Mouse (Mus musculus): ENCODE measurements around the gene Flot1. TPM values are rescaled to one million over a fixed set of nuclear protein-coding genes. Genes with fewer than 3 reads are reported as not detected.

Flot1 gene
- polyA plus RNA-seq, 1 experiment from 2014 or later: 60.3 TPM

DNA sequence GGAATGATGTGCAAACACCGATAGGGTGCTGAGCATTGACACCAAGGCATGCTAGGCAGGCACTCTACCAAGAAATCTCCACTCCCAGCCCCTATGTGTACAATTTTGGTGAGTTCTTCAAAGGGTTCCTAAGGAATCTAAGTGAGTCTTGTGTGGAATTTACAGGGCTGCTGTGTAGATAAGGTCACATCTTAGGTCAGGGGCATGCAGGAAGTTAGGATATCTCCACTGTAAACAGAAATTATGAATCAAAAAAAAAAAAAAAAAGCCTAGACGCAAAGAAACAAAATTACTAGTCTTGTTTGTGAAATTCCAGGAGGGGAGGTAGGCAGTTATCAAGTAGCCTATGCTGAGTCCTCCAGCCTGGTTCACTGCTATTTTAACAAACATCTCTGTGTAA is 30.2 kb upstream of the Flot1 start:
- Histone ChIP-seq H3K4me1 (no peaks in the 10 kb centered on the region), H3K36me3 (no peaks in the 10 kb centered on the region), H3K9ac (no peak overlapping the region), H3K27me3 (no peaks in the 10 kb centered on the region), H3K4me3 (no peak overlapping the region), H3K4me2 (replicated peaks) (no peak overlapping the region), H3K9me3 (replicated peaks) (no peaks in the 10 kb centered on the region), H3K27ac (no peak overlapping the region)
- no peak for ATAC-seq (ENCODE audit: low FRiP score)
- 83% methylated on average over 2 of the region's 2 CpGs for WGBS

DNA sequence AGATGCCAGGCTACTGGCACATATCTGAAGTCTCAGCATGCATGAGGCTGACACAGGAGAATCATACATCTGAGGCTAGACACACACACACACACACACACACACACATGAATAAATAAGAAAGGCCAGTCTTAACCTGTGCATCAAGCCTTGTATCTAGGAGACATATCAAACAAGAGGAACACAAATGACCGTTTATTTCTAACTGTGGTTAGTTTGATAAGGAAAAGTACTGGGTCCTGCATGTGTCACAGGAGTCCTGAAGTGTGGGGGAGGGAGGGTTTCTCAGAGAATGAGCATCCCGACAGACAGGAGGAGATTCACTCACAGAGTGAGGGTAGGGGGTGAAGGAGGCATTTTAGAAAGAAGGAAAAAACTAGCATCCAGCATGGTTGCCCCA is 27.9 kb upstream of the Flot1 start:
- 70% methylated on average over 2 of the region's 2 CpGs for WGBS
- no peak for ATAC-seq (ENCODE audit: low FRiP score)

DNA sequence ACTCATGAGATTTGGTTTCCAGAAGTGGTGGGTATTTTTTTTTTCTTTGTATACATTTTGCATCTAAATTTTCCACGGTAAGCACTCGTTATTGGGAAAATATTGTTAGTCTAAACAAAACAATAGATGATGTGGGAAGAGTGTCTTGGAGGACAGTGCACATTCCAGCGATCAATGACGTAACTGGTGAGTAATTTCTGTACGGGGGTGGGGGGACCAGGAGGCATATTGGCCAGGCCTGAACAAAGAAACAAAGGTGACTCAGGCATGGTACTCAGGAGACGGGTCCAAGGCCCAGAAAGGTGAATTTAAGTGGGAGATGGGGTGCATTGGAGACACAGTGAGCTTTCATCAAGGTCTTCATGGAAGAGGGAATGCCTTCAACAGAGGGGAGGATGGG is 27.4 kb upstream of the Flot1 start:
- Histone ChIP-seq H3K4me1 (no peaks in the 10 kb centered on the region), H3K36me3 (no peaks in the 10 kb centered on the region), H3K27me3 (no peaks in the 10 kb centered on the region), H3K9me3 (replicated peaks) (peaks cover 6% of the 10 kb centered on the region), H3K4me3 (no peak overlapping the region), H3K4me2 (replicated peaks) (no peak overlapping the region), H3K9ac (no peak overlapping the region), H3K27ac (no peak overlapping the region)
- 79% methylated on average over 6 of the region's 6 CpGs for WGBS
- no peak for ATAC-seq (ENCODE audit: low FRiP score)

More for the DNA sequence above, 27.9 kb upstream of the Flot1 start:
- no peaks in the 10 kb centered on the region for H3K36me3 ChIP-seq
- H3K9ac ChIP-seq: no peak overlapping the region
- no peak overlapping the region for H3K4me2 ChIP-seq (replicated peaks)
- no peak overlapping the region for H3K4me3 ChIP-seq
- H3K4me1 ChIP-seq: no peaks in the 10 kb centered on the region
- H3K27ac ChIP-seq: no peak overlapping the region
- H3K9me3 ChIP-seq (replicated peaks): peaks cover 6% of the 10 kb centered on the region
- no peaks in the 10 kb centered on the region for H3K27me3 ChIP-seq

DNA sequence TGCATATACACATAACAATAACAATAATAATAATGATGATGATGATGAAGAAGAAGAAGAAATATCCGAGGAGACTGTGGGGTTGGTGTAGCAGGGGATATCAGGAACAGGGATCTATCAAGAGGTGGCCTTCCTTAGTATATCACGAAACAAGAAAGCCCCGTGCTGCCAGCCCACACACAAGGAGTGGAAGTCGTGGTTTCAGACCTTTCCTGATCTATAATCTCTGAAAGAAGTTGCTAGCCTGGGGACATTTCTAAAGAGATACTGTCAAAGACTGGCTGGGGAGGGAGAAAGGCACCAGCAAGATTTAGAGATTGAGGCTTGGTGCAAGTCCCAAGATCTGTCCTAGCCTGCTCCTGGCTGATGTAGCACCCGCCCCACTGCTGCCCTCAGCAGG is 26.2 kb upstream of the Flot1 start:
- Histone ChIP-seq H3K4me3 (no peak overlapping the region), H3K9ac (no peak overlapping the region), H3K9me3 (replicated peaks) (peaks cover 6% of the 10 kb centered on the region), H3K36me3 (no peaks in the 10 kb centered on the region), H3K4me1 (no peaks in the 10 kb centered on the region), H3K27ac (no peak overlapping the region), H3K4me2 (replicated peaks) (no peak overlapping the region), H3K27me3 (no peaks in the 10 kb centered on the region)
- WGBS: 65% methylated on average over 5 of the region's 5 CpGs
- ATAC-seq (ENCODE audit: low FRiP score): no peak

DNA sequence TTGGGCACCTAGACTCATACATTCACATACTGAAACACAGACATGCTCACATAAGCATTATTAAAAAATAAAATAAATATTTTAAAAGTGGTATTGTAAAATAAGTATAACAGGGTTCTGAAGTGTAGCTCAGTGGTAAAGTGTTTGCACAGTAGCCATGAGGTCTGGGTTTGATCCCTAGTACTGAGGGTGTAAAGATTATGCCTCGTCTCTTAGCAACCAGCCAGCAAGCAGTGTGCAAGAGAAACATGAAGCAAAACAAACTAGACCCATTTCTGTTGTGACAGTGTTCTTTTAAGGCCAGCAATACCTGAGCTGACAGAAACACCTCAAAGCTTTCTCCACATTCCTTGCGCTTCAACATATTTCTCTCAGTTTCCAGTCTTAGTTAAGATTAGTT is 22.1 kb upstream of the Flot1 start:
- no peak overlapping the region for H3K9ac ChIP-seq
- H3K4me3 ChIP-seq: no peak overlapping the region
- H3K4me1 ChIP-seq: peaks cover 2% of the 10 kb centered on the region; the same call in 1 of the 2 replicates
- no peaks in the 10 kb centered on the region for H3K36me3 ChIP-seq
- peaks cover 6% of the 10 kb centered on the region for H3K9me3 ChIP-seq (replicated peaks)
- no peak overlapping the region for H3K4me2 ChIP-seq (replicated peaks)
- no peaks in the 10 kb centered on the region for H3K27me3 ChIP-seq
- WGBS: 71% methylated on average over 2 of the region's 2 CpGs
- no peak overlapping the region for H3K27ac ChIP-seq
- no peak for ATAC-seq (ENCODE audit: low FRiP score)

DNA sequence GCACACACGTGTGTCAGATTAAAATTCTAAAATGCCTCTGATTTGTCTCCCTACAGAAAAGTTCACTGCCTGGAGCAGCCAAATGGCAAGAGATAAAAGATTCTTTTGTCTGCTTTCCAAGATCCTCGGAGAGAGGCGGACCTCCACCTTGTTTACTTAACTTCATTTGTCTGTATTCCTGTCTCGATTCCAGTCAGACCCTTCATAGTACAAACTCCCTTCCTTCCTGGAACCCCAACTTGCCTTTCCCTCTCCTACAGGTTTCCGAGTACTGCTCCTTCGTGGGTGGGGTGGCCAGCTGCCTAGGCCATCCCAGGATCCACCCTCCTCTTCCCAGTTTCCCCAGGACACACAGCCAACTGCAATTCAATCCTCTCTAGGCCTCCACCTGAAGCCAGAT is 20.0 kb upstream of the Flot1 start:
- no peaks in the 10 kb centered on the region for H3K27me3 ChIP-seq
- H3K36me3 ChIP-seq: no peaks in the 10 kb centered on the region
- WGBS: 61% methylated on average over 6 of the region's 6 CpGs
- H3K9ac ChIP-seq: no peak overlapping the region
- peaks cover 6% of the 10 kb centered on the region for H3K9me3 ChIP-seq (replicated peaks)
- ATAC-seq (ENCODE audit: low FRiP score): no peak
- no peak overlapping the region for H3K4me3 ChIP-seq
- H3K27ac ChIP-seq: no peak overlapping the region
- H3K4me1 ChIP-seq: peaks cover 2% of the 10 kb centered on the region; the same call in 1 of the 2 replicates
- no peak overlapping the region for H3K4me2 ChIP-seq (replicated peaks)

DNA sequence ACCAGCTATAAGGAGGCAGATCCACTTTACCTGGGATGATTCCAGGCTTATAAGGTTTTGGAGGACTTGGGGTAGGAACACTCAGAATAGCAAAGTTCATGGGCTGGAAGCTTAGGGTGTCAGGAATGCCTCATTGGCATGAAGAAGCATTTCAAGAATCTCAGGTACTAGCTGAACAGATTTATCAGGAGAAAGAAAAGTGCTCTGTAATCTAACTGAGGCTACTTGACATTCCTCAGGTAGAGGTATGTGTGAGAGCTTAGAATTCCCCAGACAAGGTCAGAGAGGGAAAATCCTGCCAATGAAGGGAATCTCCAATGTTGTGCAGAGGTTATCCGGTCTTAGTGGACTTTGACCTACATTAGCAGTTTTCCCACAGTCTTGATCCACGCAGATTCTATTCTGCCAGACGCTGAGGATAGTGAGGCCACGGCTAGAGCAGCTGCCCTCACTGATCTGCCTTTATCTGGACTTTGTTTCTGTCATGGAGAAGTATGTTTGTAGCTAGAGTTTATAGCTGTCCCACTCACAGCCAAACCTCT is 19.1 kb upstream of the Flot1 start:
- ATAC-seq (ENCODE audit: low FRiP score): no peak
- Histone ChIP-seq H3K4me2 (replicated peaks) (no peak overlapping the region), H3K36me3 (no peaks in the 10 kb centered on the region), H3K4me3 (no peak overlapping the region), H3K27me3 (no peaks in the 10 kb centered on the region), H3K27ac (no peak overlapping the region), H3K4me1 (peaks cover 2% of the 10 kb centered on the region; the same call in 1 of the 2 replicates), H3K9ac (no peak overlapping the region), H3K9me3 (replicated peaks) (no peaks in the 10 kb centered on the region)
- 92% methylated on average over 4 of the region's 4 CpGs for WGBS

DNA sequence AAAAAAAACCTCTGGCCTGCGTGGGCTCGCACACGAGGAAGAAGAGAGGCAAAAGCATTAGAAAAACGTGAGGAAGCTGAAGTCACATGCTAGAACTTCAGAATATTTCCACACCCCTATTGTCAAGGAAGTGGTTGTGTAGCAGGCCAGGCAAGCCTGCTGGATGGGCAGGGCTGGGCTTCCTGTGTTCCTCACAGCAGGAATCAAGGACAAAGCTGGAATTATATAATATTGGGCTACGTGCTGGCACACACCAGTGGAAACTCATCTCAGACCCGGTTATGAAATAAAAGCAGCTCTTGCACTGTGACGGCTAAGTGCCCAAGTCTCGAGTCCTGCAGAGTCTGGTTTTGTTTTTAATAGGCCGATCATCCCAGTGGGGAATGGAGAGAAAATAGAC is 15.0 kb upstream of the Flot1 start:
- WGBS: 75% methylated on average over 9 of the region's 9 CpGs
- Histone ChIP-seq H3K27me3 (no peaks in the 10 kb centered on the region), H3K4me3 (no peak overlapping the region), H3K27ac (no peak overlapping the region), H3K9ac (no peak overlapping the region), H3K4me1 (peaks cover 2% of the 10 kb centered on the region; the same call in 1 of the 2 replicates), H3K4me2 (replicated peaks) (no peak overlapping the region), H3K9me3 (replicated peaks) (no peaks in the 10 kb centered on the region), H3K36me3 (no peaks in the 10 kb centered on the region)
- no peak for ATAC-seq (ENCODE audit: low FRiP score)

DNA sequence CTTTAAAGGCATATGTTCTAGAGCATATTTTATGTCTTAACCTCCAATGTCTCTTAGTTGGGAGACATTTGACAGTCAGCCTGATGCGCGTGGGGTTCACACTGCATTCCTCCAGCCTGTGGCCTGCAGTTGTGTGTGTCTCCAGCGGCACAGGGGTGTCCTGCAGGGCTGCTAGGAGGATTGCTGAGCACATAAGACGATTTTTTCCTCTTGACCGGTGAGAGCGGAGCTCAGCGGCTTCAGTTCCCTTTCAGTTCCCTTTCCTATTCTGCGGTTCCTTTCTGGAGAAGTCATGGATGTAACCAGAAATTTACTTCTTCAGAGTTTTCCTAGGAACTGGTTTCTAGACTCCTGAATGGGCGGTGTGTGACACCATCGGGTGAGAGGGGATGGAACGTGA is 13.6 kb upstream of the Flot1 start:
- Histone ChIP-seq H3K9me3 (replicated peaks) (no peaks in the 10 kb centered on the region), H3K36me3 (no peaks in the 10 kb centered on the region), H3K4me1 (peaks cover 2% of the 10 kb centered on the region; the same call in 1 of the 2 replicates), H3K4me2 (replicated peaks) (no peak overlapping the region), H3K9ac (no peak overlapping the region), H3K27me3 (no peaks in the 10 kb centered on the region), H3K4me3 (no peak overlapping the region), H3K27ac (no peak overlapping the region)
- ATAC-seq (ENCODE audit: low FRiP score): no peak
- 88% methylated on average over 11 of the region's 11 CpGs for WGBS

DNA sequence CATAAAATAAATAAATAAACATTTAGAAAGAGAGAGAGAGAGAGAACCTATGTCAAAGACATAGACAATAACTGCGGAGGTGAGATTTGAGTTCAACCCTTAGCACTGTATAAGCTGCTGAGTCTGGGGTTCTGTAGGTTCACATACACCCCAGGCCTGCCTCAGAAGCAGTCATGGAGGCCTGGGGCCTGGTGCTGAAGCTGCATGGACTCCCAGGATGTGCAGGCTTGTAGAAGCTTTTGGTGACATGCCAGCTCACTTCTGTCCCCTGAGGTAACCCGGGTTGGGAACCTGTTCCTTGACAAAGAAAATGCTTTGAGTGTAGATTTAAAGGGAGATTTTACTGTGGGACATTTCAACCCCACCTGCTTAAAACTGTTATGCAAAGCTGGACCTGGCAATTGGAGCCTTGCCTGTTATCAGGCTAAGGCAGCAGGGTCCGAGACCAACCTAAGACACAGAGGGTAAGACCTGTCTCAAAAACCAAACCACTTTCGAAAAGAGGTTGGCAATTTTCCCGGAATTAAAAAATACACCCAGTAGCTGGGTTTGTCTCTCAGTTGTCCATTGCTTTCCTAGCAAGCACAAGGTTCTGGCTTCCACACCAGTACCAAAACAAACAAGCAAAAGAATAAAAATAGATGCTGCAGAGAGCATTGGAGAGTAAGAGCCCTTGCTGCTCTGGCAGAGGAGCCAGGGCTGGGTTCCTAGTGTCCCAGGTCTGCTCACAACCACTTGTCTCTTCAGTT is 12.0 kb upstream of the Flot1 start:
- H3K27ac ChIP-seq: no peak overlapping the region
- no peaks in the 10 kb centered on the region for H3K27me3 ChIP-seq
- ATAC-seq (ENCODE audit: low FRiP score): no peak
- H3K9me3 ChIP-seq (replicated peaks): no peaks in the 10 kb centered on the region
- H3K9ac ChIP-seq: no peak overlapping the region
- no peak overlapping the region for H3K4me3 ChIP-seq
- peaks cover 2% of the 10 kb centered on the region; the same call in 1 of the 2 replicates for H3K4me1 ChIP-seq
- no peaks in the 10 kb centered on the region for H3K36me3 ChIP-seq
- no peak overlapping the region for H3K4me2 ChIP-seq (replicated peaks)
- 90% methylated on average over 5 of the region's 5 CpGs for WGBS

DNA sequence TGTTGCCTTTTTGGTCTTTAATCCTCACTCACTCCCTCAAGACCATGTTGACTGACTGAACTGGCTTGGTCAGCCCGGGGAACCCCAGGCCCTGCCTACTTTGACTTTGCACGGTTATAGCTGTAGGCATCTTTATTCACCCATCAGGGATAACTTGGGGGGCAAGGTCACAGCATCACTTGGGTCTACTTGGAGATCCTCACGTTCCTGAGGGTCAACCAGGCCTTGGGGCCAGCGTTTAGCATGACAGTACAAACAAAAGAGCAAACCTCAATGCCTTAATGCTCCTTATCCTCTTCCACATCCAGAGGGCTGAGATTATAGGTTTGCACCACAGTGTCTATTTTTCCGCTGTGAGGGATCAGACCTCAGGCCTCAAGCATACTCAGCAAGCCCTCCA is 10.7 kb upstream of the Flot1 start:
- no peak overlapping the region for H3K27ac ChIP-seq
- peaks cover 6% of the 10 kb centered on the region for H3K4me1 ChIP-seq
- H3K36me3 ChIP-seq: no peaks in the 10 kb centered on the region
- no peak overlapping the region for H3K4me2 ChIP-seq (replicated peaks)
- no peak for ATAC-seq (ENCODE audit: low FRiP score)
- no peaks in the 10 kb centered on the region for H3K9me3 ChIP-seq (replicated peaks)
- H3K27me3 ChIP-seq: no peaks in the 10 kb centered on the region; the same call in 1 of the 2 replicates
- H3K9ac ChIP-seq: no peak overlapping the region
- WGBS: 78% methylated on average over 5 of the region's 5 CpGs
- no peak overlapping the region for H3K4me3 ChIP-seq

DNA sequence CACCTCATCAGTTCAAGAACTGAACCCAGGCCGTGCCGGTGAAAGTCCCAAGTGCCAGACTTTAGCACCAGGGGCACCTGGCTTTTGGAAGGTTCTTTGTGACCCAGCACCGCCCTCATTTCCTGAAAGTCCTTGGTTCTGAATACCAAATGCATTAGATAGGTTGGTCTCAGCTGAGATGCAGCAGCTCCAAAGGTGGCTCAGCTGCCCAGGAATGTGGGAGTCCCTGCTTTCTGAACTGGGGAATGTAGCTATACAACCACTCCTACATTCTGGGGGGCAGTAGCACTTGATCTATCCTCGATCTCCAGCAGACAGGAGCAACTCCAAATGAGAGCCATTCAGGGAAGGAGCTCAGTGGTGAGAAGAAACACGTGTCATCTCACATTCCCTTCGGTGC is 10.3 kb upstream of the Flot1 start:
- H3K27me3 ChIP-seq: no peaks in the 10 kb centered on the region; the same call in 1 of the 2 replicates
- no peak for ATAC-seq (ENCODE audit: low FRiP score)
- no peaks in the 10 kb centered on the region for H3K36me3 ChIP-seq
- 75% methylated on average over 6 of the region's 6 CpGs for WGBS
- H3K9ac ChIP-seq: no peak overlapping the region
- H3K27ac ChIP-seq: no peak overlapping the region
- H3K4me2 ChIP-seq (replicated peaks): no peak overlapping the region
- H3K4me1 ChIP-seq: peaks cover 6% of the 10 kb centered on the region
- no peak overlapping the region for H3K4me3 ChIP-seq
- no peaks in the 10 kb centered on the region for H3K9me3 ChIP-seq (replicated peaks)

DNA sequence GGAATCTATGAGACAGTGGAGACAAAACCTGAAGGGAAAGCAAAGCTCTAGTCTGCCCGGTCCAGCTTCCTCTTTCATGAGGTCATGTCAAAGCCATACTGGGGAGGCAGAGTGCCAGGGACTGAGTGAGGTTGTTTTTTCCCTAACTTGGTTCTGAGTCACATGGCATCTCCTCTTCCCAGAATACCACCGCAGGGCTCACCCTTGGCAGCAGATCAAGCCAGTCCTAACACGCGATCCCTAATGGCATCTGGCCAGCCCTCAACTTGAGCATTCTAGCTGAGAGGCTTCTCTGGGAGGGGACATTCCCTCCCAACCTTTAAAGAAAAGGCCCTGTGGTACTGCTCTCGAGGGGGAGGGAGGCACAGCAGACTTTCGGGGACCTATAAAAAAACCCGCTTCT is 9.8 kb upstream of the Flot1 start:
- no peak overlapping the region for H3K27ac ChIP-seq
- no peaks in the 10 kb centered on the region; the same call in 1 of the 2 replicates for H3K27me3 ChIP-seq
- H3K9ac ChIP-seq: no peak overlapping the region
- H3K4me2 ChIP-seq (replicated peaks): no peak overlapping the region
- no peaks in the 10 kb centered on the region for H3K9me3 ChIP-seq (replicated peaks)
- H3K4me1 ChIP-seq: peaks cover 6% of the 10 kb centered on the region
- H3K36me3 ChIP-seq: no peaks in the 10 kb centered on the region
- WGBS: 65% methylated on average over 7 of the region's 7 CpGs
- no peak for ATAC-seq (ENCODE audit: low FRiP score)
- no peak overlapping the region for H3K4me3 ChIP-seq

All from hindbrain, embryonic 12.5 days (tissue).